Mouse (Mus musculus) adrenal gland, postnatal 25 days (tissue): Measurements from ENCODE around the gene Clasp1. TPM values are rescaled to one million over a fixed set of nuclear protein-coding genes. Genes with fewer than 3 reads are reported as not detected.
A peak's percentile ranks its signal among the peaks of the same experiment; 100 is the strongest.

Source experiments
- DNase-seq: peaks from one replicate; pipeline ENCODE4 v3.0.0; 2021; ENCODE audit warnings: mixed read lengths
- total RNA-seq: library from RNA; stranded (reverse); gene quantifications from 2 replicates; pipeline ENCODE4 v1.2.3, GENCODE M21; 2021

The Clasp1 gene
- total RNA-seq, 1 experiment from 2014 or later: 53.3 TPM

- DNase-seq: peak; percentile 73
These were observed 109.5 kb downstream of the Clasp1 start for GRCm38 (mm10) chr1:118498311-118498710.

- no peak for DNase-seq
These were observed 111.7 kb downstream of the Clasp1 start for GRCm38 (mm10) chr1:118500606-118501005.

- DNase-seq: no peak
These were observed 112.8 kb downstream of the Clasp1 start for GRCm38 (mm10) chr1:118501691-118502090.

- no peak for DNase-seq
These were observed 116.9 kb downstream of the Clasp1 start for GRCm38 (mm10) chr1:118505746-118506145.

GRCm38 (mm10) chr1:118510996-118511395 is 122.1 kb downstream of the Clasp1 start:
- DNase-seq: peak; percentile 39

GRCm38 (mm10) chr1:118511738-118512530 is 123.1 kb downstream of the Clasp1 start:
- DNase-seq: no peak

- no peak for DNase-seq
These were observed 127.4 kb downstream of the Clasp1 start for GRCm38 (mm10) chr1:118516256-118516655.

GRCm38 (mm10) chr1:118523161-118523560 is 134.3 kb downstream of the Clasp1 start:
- DNase-seq: no peak

GRCm38 (mm10) chr1:118525336-118525735 is 136.5 kb downstream of the Clasp1 start:
- DNase-seq: no peak

- no peak for DNase-seq
These were observed 140.4 kb downstream of the Clasp1 start for GRCm38 (mm10) chr1:118529213-118529612.

GRCm38 (mm10) chr1:118531259-118531658 is 142.4 kb downstream of the Clasp1 start:
- no peak for DNase-seq

GRCm38 (mm10) chr1:118536021-118536420 is 147.2 kb downstream of the Clasp1 start:
- DNase-seq: no peak

GRCm38 (mm10) chr1:118539046-118539445 is 150.2 kb downstream of the Clasp1 start:
- no peak for DNase-seq

- no peak for DNase-seq
These were observed 154.0 kb downstream of the Clasp1 start for GRCm38 (mm10) chr1:118542880-118543279.

- no peak for DNase-seq
These were observed 159.9 kb downstream of the Clasp1 start for GRCm38 (mm10) chr1:118548769-118549168.

GRCm38 (mm10) chr1:118551152-118551551 is 162.3 kb downstream of the Clasp1 start:
- DNase-seq: no peak

GRCm38 (mm10) chr1:118552071-118552470 is 163.2 kb downstream of the Clasp1 start:
- no peak for DNase-seq

GRCm38 (mm10) chr1:118553045-118553444 is 164.2 kb downstream of the Clasp1 start:
- no peak for DNase-seq

- DNase-seq: no peak
These were observed 164.6 kb downstream of the Clasp1 start for GRCm38 (mm10) chr1:118553451-118553850.

- DNase-seq: no peak
These were observed 166.1 kb downstream of the Clasp1 start for GRCm38 (mm10) chr1:118554961-118555360.

GRCm38 (mm10) chr1:118559716-118560115 is 170.9 kb downstream of the Clasp1 start:
- DNase-seq: no peak

GRCm38 (mm10) chr1:118564561-118564960 is 175.7 kb downstream of the Clasp1 start:
- no peak for DNase-seq

- no peak for DNase-seq
These were observed 178.8 kb downstream of the Clasp1 start for GRCm38 (mm10) chr1:118567659-118568058.

- no peak for DNase-seq
These were observed 191.4 kb downstream of the Clasp1 start for GRCm38 (mm10) chr1:118580174-118580702.
